Mouse (Mus musculus): ENCODE data around the gene Dip2b.

GRCm38 (mm10) chr15:100236952-100237351 lies 198.5 kb downstream of the Dip2b start:
- TF ChIP-seq CTCF (IDR thresholded peaks at IDR 0.05; ENCODE audit: borderline replicate concordance, insufficient read depth, low read depth, low read length), result no peak
- no peak for TF ChIP-seq POLR2A (IDR thresholded peaks at IDR 0.05; ENCODE audit: borderline replicate concordance, insufficient read depth, low read length)
